Mouse (Mus musculus) ES-E14 (cell line): Measurements from ENCODE around the gene Cdh9. TPM values are rescaled to one million over a fixed set of nuclear protein-coding genes. Genes with fewer than 3 reads are reported as not detected.

ENCODE experiments used
- DNase-seq: peaks from one replicate; pipeline ENCODE4 v3.0.0-alpha.2; 2013; ENCODE audit warnings: low read depth, low spot score
- H3K27ac ChIP-seq: 2 replicates; pipeline ENCODE4 v1.5.1; 2012; ENCODE audit warnings: low read depth, mild to moderate bottlenecking, low read length, moderate library complexity, mixed read lengths; ENCODE audit not compliant: poor library complexity, insufficient read depth, severe bottlenecking
- H3K36me3 ChIP-seq: 2 replicates; pipeline ENCODE4 v1.6.1; 2012; ENCODE audit warnings: mild to moderate bottlenecking, low read length, moderate library complexity, mixed read lengths; ENCODE audit not compliant: control insufficient read depth, poor library complexity, insufficient read depth, severe bottlenecking
- H3K4me1 ChIP-seq, 2 experiments: fragments of 150-350 bp in 1 of 2; sonication (generic) in 1 of 2; 2 replicates each; pipeline ENCODE4 v1.6.1; 2012; ENCODE audit warnings: low read length in 2 of 2, mild to moderate bottlenecking in 1 of 2, mixed read lengths in 1 of 2; ENCODE audit not compliant: control insufficient read depth in 2 of 2, insufficient read depth in 2 of 2, poor library complexity in 1 of 2
- H3K4me3 ChIP-seq, 2 experiments: fragments of 150-350 bp in 1 of 2; sonication (generic) in 1 of 2; 2 replicates each; pipeline ENCODE4 v1.5.1; 2012; ENCODE audit warnings: low read length in 2 of 2, low read depth in 1 of 2, mild to moderate bottlenecking in 1 of 2, mixed read lengths in 1 of 2; ENCODE audit not compliant: insufficient read depth in 1 of 2, poor library complexity in 1 of 2, severe bottlenecking in 1 of 2
- H3K9ac ChIP-seq: 2 replicates; pipeline ENCODE4 v1.6.1; 2012; ENCODE audit warnings: low read depth, mild to moderate bottlenecking, low read length, mixed read lengths; ENCODE audit not compliant: poor library complexity, insufficient read depth, severe bottlenecking
- H3K9me3 ChIP-seq: fragments of 150-350 bp; sonication (generic); 2 replicates; pipeline ENCODE4 v1.6.1; 2012; ENCODE audit warnings: low read depth, mild to moderate bottlenecking, low read length; ENCODE audit not compliant: control insufficient read depth, insufficient read depth
- CHD2 ChIP-seq: IDR thresholded peaks from 2 replicates; pipeline ENCODE4 v1.6.1; 2014; ENCODE audit warnings: mild to moderate bottlenecking, low read depth, low read length, inconsistent platforms
- HCFC1 ChIP-seq: IDR thresholded peaks from 2 replicates; pipeline ENCODE4 v1.6.1; 2012; ENCODE audit warnings: low read length, inconsistent platforms, borderline replicate concordance; ENCODE audit not compliant: insufficient read depth
- MAFK ChIP-seq: IDR thresholded peaks from 2 replicates; pipeline ENCODE4 v1.6.1; 2014; ENCODE audit warnings: mild to moderate bottlenecking, low read depth, low read length, inconsistent platforms; ENCODE audit not compliant: insufficient read depth
- ZC3H11A ChIP-seq: IDR thresholded peaks from 2 replicates; pipeline ENCODE4 v1.6.1; 2012; ENCODE audit warnings: low read depth, mild to moderate bottlenecking, inconsistent platforms, low read length, borderline replicate concordance
- ZNF384 ChIP-seq: IDR thresholded peaks from 2 replicates; pipeline ENCODE4 v1.6.1; 2012; ENCODE audit warnings: low read depth, low read length, inconsistent platforms
- in situ Hi-C, 2 experiments: fragments of 600-800 bp; cut with MboI; formaldehyde crosslinking; loops; one replicate each; pipeline ENCODE4 v1.15.1; 2025; ENCODE audit warnings: low sequenced_read_pairs in 2 of 2, inconsistent platforms in 1 of 2; ENCODE audit not compliant: unreplicated experiment in 2 of 2
- total RNA-seq: library from RNA; depleted of rRNA; stranded (reverse); fragments of 300-350 nt; gene quantifications from 2 replicates; pipeline ENCODE4 v1.2.3, GENCODE M21; 2012

The Cdh9 gene
- total RNA-seq, 1 experiment = 1.5 TPM

DNA sequence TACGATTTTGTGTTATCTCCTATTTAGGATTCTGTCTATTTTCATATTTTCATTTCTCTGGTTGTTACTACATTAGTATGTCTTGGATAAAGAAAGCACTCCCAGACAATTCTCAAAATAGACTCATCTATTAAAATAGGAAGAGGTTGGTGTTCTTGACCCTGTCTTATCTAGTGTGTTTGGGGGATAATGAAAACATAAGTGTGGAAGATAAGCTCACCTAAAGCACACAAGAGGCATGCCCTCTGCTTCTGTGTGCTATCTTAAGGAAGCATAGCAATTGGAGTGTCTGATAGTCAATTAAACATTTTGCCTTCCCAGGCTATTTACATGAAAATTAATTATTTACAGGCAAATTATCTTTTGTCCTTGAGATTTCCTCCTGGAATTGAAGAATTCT lies 18.1 kb downstream of the Cdh9 start:
- H3K9me3 ChIP-seq = no peaks in the 10 kb centered on the region
- H3K27ac ChIP-seq = no peak overlapping the region
- H3K4me1 ChIP-seq = no peaks in the 10 kb centered on the region
- no peaks in the 10 kb centered on the region for H3K36me3 ChIP-seq
- in situ Hi-C loops = no loop called here
- TF ChIP-seq CHD2 (no peak), HCFC1 (no peak), ZC3H11A (no peak), MAFK (no peak), ZNF384 (no peak)
- no peak overlapping the region for H3K9ac ChIP-seq
- no peak for DNase-seq
- no peak overlapping the region for H3K4me3 ChIP-seq

GRCm38 (mm10) chr15:16763252-16763651 lies 34.7 kb downstream of the Cdh9 start:
- Histone ChIP-seq H3K9ac (no peak overlapping the region), H3K4me3 (no peak overlapping the region), H3K9me3 (no peaks in the 10 kb centered on the region), H3K4me1 (no peaks in the 10 kb centered on the region), H3K27ac (no peak overlapping the region), H3K36me3 (no peaks in the 10 kb centered on the region)
- no peak for DNase-seq
- no peak for TF ChIP-seq HCFC1
- TF ChIP-seq ZC3H11A = no peak
- TF ChIP-seq ZNF384 = no peak
- in situ Hi-C loops = no loop called here

- Histone ChIP-seq H3K9ac (no peak overlapping the region), H3K36me3 (no peaks in the 10 kb centered on the region), H3K4me1 (no peaks in the 10 kb centered on the region), H3K9me3 (no peaks in the 10 kb centered on the region), H3K4me3 (no peak overlapping the region), H3K27ac (no peak overlapping the region)
- DNase-seq = no peak
- TF ChIP-seq ZC3H11A = no peak
- no peak for TF ChIP-seq MAFK
- TF ChIP-seq CHD2 = no peak
- TF ChIP-seq ZNF384 = no peak
- no peak for TF ChIP-seq HCFC1
- in situ Hi-C loops = no loop called here
Measured at GRCm38 (mm10) chr15:16784575-16784974, 56.0 kb downstream of the Cdh9 start.

- Histone ChIP-seq H3K4me1 (no peaks in the 10 kb centered on the region), H3K36me3 (no peaks in the 10 kb centered on the region), H3K4me3 (no peak overlapping the region), H3K9ac (no peak overlapping the region), H3K27ac (no peak overlapping the region), H3K9me3 (no peaks in the 10 kb centered on the region)
- no peak for TF ChIP-seq HCFC1
- no peak for TF ChIP-seq CHD2
- in situ Hi-C loops = no loop called here
- DNase-seq = no peak
Measured at GRCm38 (mm10) chr15:16792857-16793256, 64.3 kb downstream of the Cdh9 start.

DNA sequence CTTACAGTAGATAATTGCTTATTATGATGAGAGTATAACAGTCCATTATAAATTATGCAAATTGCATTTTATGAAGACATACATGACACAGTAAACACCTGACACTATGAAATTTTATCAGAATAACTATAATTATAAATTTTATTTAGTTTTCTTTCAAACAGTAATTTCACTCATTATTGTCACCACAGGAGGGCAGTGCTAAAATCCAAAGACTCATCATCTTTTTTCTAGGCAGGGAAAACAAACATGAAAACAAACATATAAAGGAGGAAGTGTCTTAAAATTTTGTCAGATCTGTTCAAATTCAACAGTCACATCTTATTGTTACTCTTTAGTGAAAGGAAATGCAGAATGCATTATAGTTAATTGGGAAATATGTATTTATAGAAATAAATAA lies 72.7 kb downstream of the Cdh9 start:
- no peak for TF ChIP-seq ZNF384
- no peak for TF ChIP-seq ZC3H11A
- no peak for TF ChIP-seq CHD2
- no peak for TF ChIP-seq MAFK
- TF ChIP-seq HCFC1 = no peak
- in situ Hi-C loops = no loop called here
- Histone ChIP-seq H3K27ac (no peak overlapping the region), H3K4me1 (no peaks in the 10 kb centered on the region), H3K9me3 (no peaks in the 10 kb centered on the region), H3K9ac (no peak overlapping the region), H3K4me3 (no peak overlapping the region), H3K36me3 (no peaks in the 10 kb centered on the region)
- DNase-seq = no peak
